Mouse (Mus musculus): ENCODE measurements around the gene Tars2.
"Not testable (repeated sequence)": the region's sequence is repeated elsewhere in the genome, so short reads cannot be mapped to it uniquely, and the experiment has no call there.

Tars2 gene

DNA sequence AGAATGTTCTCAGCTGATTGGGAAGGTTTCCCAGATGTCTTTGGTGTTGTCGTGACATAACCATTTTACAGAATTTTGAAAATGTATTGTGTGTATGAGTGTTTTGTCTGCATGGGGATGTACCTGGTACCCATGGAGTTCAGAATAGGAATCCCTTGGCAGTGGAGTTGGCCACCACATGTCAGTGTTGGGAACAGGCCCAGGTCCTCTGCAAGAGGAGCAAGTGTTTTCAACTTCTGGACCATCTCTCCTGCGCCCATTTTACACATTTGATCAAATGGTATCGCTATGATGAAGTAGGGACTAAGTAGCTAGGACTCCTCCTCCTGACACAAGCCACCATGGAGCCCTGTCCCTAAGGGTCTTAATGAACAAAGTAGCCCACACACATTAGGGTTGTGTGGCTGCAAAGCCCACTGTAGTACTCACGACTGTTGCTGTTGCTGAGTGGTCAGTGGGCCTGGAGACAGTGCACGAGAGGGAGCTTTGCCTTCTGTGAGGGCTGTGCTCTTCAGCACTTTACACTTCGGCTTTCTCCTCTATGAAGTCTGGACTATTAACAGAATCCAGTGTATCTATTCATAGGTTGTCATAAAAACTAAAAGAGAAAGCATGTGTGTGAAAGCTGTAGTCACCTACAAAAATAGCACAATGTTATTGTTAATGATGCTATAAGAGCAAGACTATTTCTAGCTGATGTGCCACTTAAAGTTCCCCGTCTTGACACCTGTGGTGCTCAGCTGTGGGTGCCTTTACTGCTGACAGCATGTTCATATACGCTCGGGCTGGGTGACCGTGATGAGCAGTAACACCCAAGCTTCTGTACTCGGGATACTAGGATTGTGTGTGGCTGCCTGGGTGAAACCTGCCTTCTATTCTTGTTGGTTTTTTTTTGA, 65.0 kb downstream of the Tars2 start:
- DNase-seq = no peak

DNA sequence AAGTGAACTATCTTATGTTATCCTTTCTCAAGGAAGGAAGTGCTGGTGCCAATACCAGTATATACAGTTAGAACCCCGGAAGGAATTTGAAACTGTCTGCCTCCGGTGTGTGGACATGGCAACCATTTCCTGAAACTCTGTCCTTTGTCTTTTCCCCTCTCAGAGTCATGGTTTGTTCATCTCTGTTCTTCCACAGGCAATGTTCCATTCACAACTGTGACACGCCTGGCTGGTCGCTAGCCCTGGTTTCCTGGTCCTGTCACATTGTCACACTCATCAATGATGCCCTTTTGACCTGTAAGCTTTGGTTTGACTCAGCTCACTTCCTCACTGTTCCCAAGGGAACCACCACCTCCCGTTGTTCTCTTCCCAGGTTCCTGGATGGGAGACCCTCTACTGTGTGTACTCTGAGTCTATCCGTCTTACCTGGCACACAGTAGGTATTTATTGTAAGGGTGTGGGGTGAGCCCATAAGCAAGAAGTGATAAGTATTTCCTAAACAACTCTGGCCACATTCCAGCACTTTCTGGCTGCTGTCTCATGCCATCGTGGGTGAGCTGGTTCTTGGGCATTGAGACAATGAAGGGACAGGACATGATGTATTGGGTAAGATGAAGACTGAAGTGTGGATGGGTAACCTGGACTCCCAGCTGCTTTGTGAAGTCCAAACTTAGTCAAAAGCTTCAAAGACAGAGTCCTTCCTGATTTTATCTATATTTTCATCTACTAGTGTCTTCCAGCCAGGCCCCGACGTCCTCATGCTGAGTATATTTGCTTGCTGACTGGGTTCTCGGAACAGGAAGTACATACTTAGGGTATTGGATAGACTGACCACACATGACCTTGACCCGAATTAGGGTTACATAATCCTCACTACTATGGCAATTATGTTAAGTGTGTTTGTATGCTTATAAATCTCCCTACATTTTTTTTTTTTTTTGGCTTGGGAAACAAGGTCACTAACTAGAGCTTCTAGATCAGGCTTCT, 65.9 kb downstream of the Tars2 start:
- peak; percentile 52 for DNase-seq

DNA sequence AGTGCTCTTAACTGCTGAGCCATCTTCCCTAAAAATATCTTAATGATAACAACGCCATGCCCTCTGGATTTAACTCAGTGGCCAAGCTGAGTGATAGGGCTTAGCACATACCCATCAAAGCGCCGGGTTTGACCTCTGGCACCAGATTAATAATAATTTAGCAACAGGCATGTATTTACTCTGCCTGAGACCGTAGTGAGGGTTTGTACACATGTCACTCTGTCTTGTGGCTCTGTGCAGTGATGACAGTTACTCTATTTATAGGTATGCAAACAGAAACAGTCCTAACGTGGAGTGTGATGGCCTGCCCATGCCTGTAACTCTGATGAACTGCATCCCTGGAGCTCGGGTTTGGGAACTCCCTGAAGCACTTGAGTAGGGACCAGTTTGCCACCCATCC, 67.3 kb downstream of the Tars2 start:
- no peak for DNase-seq

DNA sequence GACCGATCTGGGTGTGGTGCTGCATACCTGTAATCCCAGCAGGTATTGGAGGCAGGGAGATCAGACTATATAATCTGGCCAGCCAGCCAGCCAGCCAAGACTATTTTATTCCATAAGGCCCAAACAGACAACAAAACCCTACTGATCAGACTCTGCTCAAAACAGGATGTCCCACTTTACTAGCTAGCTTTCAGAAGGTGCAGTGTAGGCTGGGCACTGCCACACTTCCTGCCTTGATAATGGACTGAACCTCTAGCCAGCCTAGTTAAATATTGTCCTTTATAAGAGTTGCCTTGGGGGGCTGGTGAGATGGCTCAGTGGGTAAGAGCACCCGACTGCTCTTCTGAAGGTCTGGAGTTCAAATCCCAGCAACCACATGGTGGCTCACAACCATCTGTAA, 69.5 kb downstream of the Tars2 start:
- DNase-seq = not testable (repeated sequence)

Measured in kidney, adult 11 months (tissue).